Mouse (Mus musculus): ENCODE results near the gene Lmntd1.

- TF ChIP-seq GATA1 (IDR thresholded peaks at IDR 0.05; ENCODE audit: borderline replicate concordance, low read length): no peak
- no peak for TF ChIP-seq FLI1 (IDR thresholded peaks at IDR 0.05; ENCODE audit: low read length)
Observed at GRCm38 (mm10) chr6:145366488-145366887, 247.6 kb downstream of the Lmntd1 start.
